Mouse (Mus musculus): ENCODE results near the gene Mpp3. TPM values are rescaled to one million over a fixed set of nuclear protein-coding genes. Genes with fewer than 3 reads are reported as not detected.

The Mpp3 gene
- polyA plus RNA-seq, 1 experiment: 3.8 TPM

DNA sequence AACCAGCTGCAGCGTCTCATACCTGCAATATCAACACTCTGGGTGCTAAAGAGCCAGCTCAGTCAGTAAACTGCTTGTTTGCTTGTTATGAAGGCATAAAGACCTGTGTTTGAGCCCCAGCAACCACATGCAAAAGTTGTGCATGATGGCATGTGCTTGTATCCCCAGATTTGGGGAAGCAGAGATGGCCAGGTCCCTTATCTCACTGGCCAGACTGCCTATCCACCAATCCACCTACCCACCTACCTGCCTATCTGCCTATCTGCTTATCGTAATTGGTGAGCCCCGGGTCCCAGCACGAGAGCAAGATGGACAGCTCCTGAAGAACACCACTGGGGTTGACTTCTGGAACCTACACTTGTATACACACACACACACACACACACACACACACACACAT, 1.0 kb upstream of the Mpp3 start:
- Histone ChIP-seq H3K27ac (ENCODE audit: insufficient read depth, low read length) (no peak overlapping the region), H3K4me1 (ENCODE audit: control insufficient read depth, insufficient read depth, low read length) (peaks cover 7% of the 10 kb centered on the region), H3K4me3 (ENCODE audit: low read depth, low read length) (no peak overlapping the region), H3K9ac (ENCODE audit: low read depth, poor library complexity, severe bottlenecking) (no peak overlapping the region), H3K27me3 (ENCODE audit: control insufficient read depth, insufficient read depth, low read length, poor library complexity, severe bottlenecking) (no peaks in the 10 kb centered on the region; the same call in 1 of the 2 replicates), H3K36me3 (ENCODE audit: control insufficient read depth, insufficient read depth, low read length, poor library complexity, severe bottlenecking) (no peaks in the 10 kb centered on the region), H3K9me3 (replicated peaks; ENCODE audit: control insufficient read depth, insufficient read depth, low read length, poor library complexity, severe bottlenecking) (no peaks in the 10 kb centered on the region)
- TF ChIP-seq POLR2A (IDR thresholded peaks at IDR 0.05; ENCODE audit: insufficient read depth, low read length): no peak
- TF ChIP-seq CTCF (IDR thresholded peaks at IDR 0.05; ENCODE audit: low read depth, low read length): no peak
- TF ChIP-seq EP300 (IDR thresholded peaks at IDR 0.05; ENCODE audit: insufficient read depth, low read depth, low read length): no peak

- no peak overlapping the region for H3K27ac ChIP-seq (ENCODE audit: insufficient read depth, low read length)
- peaks cover 7% of the 10 kb centered on the region for H3K4me1 ChIP-seq (ENCODE audit: control insufficient read depth, insufficient read depth, low read length)
- no peaks in the 10 kb centered on the region for H3K36me3 ChIP-seq (ENCODE audit: control insufficient read depth, insufficient read depth, low read length, poor library complexity, severe bottlenecking)
- peak overlapping the region; percentile 74 for H3K9ac ChIP-seq (ENCODE audit: low read depth, poor library complexity, severe bottlenecking)
- H3K27me3 ChIP-seq (ENCODE audit: control insufficient read depth, insufficient read depth, low read length, poor library complexity, severe bottlenecking): no peaks in the 10 kb centered on the region; the same call in 1 of the 2 replicates
- no peaks in the 10 kb centered on the region for H3K9me3 ChIP-seq (replicated peaks; ENCODE audit: control insufficient read depth, insufficient read depth, low read length, poor library complexity, severe bottlenecking)
- TF ChIP-seq EP300 (IDR thresholded peaks at IDR 0.05; ENCODE audit: insufficient read depth, low read depth, low read length) (no peak), CTCF (IDR thresholded peaks at IDR 0.05; ENCODE audit: low read depth, low read length) (no peak)
- peak overlapping the region; percentile 80 for H3K4me3 ChIP-seq (ENCODE audit: low read depth, low read length)
Measured at GRCm38 (mm10) chr11:102027361-102028017, 772 bp downstream of the Mpp3 start.

- no peak overlapping the region for H3K27ac ChIP-seq (ENCODE audit: insufficient read depth, low read length)
- no peak for TF ChIP-seq CTCF (IDR thresholded peaks at IDR 0.05; ENCODE audit: low read depth, low read length)
- no peak for TF ChIP-seq POLR2A (IDR thresholded peaks at IDR 0.05; ENCODE audit: insufficient read depth, low read length)
- no peak for TF ChIP-seq EP300 (IDR thresholded peaks at IDR 0.05; ENCODE audit: insufficient read depth, low read depth, low read length)
- H3K27me3 ChIP-seq (ENCODE audit: control insufficient read depth, insufficient read depth, low read length, poor library complexity, severe bottlenecking): no peaks in the 10 kb centered on the region; the same call in 1 of the 2 replicates
- no peaks in the 10 kb centered on the region for H3K9me3 ChIP-seq (replicated peaks; ENCODE audit: control insufficient read depth, insufficient read depth, low read length, poor library complexity, severe bottlenecking)
- peak overlapping the region; percentile 74 for H3K9ac ChIP-seq (ENCODE audit: low read depth, poor library complexity, severe bottlenecking)
- no peaks in the 10 kb centered on the region for H3K36me3 ChIP-seq (ENCODE audit: control insufficient read depth, insufficient read depth, low read length, poor library complexity, severe bottlenecking)
- peaks cover 7% of the 10 kb centered on the region for H3K4me1 ChIP-seq (ENCODE audit: control insufficient read depth, insufficient read depth, low read length)
- peak overlapping the region; percentile 80 for H3K4me3 ChIP-seq (ENCODE audit: low read depth, low read length)
Measured at GRCm38 (mm10) chr11:102026694-102027360, 1.4 kb downstream of the Mpp3 start.

DNA sequence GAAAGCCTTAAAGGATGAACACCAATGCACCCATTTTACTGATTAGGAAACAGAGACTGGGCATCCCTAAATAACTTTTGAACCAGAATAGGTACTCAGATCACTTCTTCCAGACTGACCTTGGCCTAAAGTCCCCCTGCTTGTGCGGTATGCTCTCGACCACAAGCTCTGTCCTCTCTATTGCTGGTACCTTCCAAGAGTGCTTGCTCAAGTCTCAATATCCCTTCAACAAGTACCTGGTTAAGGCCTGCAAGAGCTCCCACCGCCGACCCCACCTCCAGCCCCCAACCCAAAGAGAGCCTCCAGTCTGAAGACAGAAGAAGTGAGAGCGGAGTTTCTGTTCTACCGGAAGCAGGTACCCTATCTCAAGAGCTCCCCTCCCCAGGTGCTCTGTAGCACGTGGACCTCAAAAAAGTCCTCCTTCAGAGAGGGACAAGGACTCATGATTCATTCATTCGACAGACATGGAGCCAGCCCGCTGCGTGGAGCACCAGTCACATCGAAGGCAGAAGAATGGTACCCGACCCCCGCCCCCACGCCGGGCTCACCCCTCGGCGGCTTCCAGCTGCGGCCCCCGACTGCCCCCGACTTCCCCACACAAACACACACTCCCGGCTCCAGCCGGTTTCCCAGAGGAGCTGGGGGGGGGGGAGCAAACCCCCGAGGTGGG, 2.1 kb downstream of the Mpp3 start:
- no peaks in the 10 kb centered on the region; the same call in 1 of the 2 replicates for H3K27me3 ChIP-seq (ENCODE audit: control insufficient read depth, insufficient read depth, low read length, poor library complexity, severe bottlenecking)
- H3K27ac ChIP-seq (ENCODE audit: insufficient read depth, low read length): no peak overlapping the region
- TF ChIP-seq POLR2A (IDR thresholded peaks at IDR 0.05; ENCODE audit: insufficient read depth, low read length) (no peak), CTCF (IDR thresholded peaks at IDR 0.05; ENCODE audit: low read depth, low read length) (no peak), EP300 (IDR thresholded peaks at IDR 0.05; ENCODE audit: insufficient read depth, low read depth, low read length) (no peak)
- H3K36me3 ChIP-seq (ENCODE audit: control insufficient read depth, insufficient read depth, low read length, poor library complexity, severe bottlenecking): no peaks in the 10 kb centered on the region
- peak overlapping the region; percentile 74 for H3K9ac ChIP-seq (ENCODE audit: low read depth, poor library complexity, severe bottlenecking)
- peak overlapping the region; percentile 71 for H3K4me3 ChIP-seq (ENCODE audit: low read depth, low read length)
- no peaks in the 10 kb centered on the region for H3K9me3 ChIP-seq (replicated peaks; ENCODE audit: control insufficient read depth, insufficient read depth, low read length, poor library complexity, severe bottlenecking)
- H3K4me1 ChIP-seq (ENCODE audit: control insufficient read depth, insufficient read depth, low read length): peaks cover 7% of the 10 kb centered on the region

DNA sequence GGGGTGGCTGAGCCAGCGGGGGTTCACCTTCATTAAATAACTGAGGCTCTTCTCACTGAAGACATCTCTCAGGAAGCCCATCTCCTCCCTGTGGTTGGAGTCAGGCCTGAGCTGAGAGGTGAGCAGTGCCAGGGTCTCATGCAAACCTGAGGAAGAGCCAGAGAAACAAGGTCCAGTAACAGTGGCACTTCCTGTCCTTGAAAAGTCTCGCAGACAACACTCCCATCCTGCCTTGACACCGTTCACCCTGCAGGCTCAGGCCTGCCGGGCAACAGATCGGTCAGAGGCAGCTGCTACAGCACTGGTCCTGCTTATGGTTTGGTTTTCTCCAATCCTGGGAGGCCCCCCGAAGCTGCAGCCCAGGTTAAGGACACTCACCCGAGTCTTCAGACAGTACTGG, 2.9 kb downstream of the Mpp3 start:
- no peaks in the 10 kb centered on the region for H3K9me3 ChIP-seq (replicated peaks; ENCODE audit: control insufficient read depth, insufficient read depth, low read length, poor library complexity, severe bottlenecking)
- H3K27me3 ChIP-seq (ENCODE audit: control insufficient read depth, insufficient read depth, low read length, poor library complexity, severe bottlenecking): no peaks in the 10 kb centered on the region; the same call in 1 of the 2 replicates
- H3K4me1 ChIP-seq (ENCODE audit: control insufficient read depth, insufficient read depth, low read length): peaks cover 7% of the 10 kb centered on the region
- TF ChIP-seq EP300 (IDR thresholded peaks at IDR 0.05; ENCODE audit: insufficient read depth, low read depth, low read length): no peak
- TF ChIP-seq POLR2A (IDR thresholded peaks at IDR 0.05; ENCODE audit: insufficient read depth, low read length): no peak
- TF ChIP-seq CTCF (IDR thresholded peaks at IDR 0.05; ENCODE audit: low read depth, low read length): no peak
- H3K27ac ChIP-seq (ENCODE audit: insufficient read depth, low read length): no peak overlapping the region
- no peaks in the 10 kb centered on the region for H3K36me3 ChIP-seq (ENCODE audit: control insufficient read depth, insufficient read depth, low read length, poor library complexity, severe bottlenecking)
- no peak overlapping the region for H3K4me3 ChIP-seq (ENCODE audit: low read depth, low read length)
- no peak overlapping the region for H3K9ac ChIP-seq (ENCODE audit: low read depth, poor library complexity, severe bottlenecking)
